Mouse (Mus musculus) ovary, postnatal 14 days (tissue): Measurements from ENCODE around the gene Braf.
"Not testable (repeated sequence)": the region's sequence is repeated elsewhere in the genome, so short reads cannot be mapped to it uniquely, and the experiment has no call there.

Experiments used
- DNase-seq: peaks from one replicate; pipeline ENCODE4 v3.0.0; 2022; ENCODE audit warnings: low spot score

Gene Braf

DNA sequence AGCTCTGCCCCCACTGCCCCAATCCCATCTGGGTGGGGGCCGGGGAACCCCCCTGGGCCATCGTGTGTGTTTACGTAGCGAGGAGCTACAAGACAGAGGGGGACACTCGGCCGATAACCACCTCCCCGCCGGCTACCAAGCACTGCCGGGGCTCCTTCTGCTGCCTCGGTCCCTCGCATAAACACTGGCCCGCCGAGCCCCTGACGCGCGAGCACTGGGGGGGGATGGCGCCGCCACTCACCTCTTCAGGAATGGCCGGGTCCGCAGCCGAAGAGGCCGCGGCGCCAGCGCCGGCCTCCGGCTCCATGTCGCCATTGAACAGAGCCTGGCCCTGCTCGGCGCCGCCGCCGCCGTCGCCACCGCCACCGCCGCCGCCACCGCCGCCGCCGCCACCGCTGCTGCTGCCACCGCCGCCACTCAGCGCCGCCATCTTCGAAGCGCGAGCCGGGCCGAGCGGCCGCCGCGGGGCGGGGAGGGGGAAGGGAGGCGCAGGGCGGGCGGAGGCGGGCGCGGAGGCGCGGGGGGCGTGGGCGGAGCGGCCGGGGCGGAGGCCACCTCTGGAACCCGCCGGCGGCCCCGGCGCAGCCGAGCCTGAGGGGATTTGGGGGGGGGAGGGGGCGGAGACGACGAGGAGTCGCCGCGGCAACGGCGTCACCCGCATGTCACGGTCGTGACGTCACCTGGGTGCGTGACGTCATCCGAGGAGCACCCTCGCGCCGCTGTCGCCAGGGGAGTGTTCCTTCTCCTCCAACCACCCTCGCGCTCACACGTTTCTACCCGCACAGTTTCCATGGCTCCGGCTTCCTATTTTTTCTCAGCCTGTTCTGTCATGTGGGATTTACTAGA lies at the start of gene Braf:
Braf (minus strand) TSS at position 598 of the 846 bp plus-strand sequence.
- peak; percentile 71 for DNase-seq

DNA sequence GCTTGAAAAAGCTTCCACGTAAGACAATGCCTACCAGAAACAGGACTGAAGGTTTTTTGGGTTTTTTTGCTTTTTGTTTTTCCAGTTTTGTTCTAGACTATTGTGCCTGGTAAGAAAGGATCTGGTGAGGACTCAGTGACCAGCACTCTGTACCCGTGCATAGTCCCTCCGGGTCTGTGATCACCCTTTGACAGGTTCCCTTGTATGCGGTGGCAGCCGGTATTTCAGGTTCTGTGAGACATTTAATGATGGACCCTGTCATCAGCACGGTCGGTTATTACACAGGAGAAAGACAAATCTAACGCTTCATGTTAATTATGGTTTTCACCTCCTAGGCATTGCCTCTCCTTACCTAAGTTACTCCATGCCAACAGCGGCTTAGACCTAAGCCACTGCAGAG lies 49.8 kb upstream of the Braf start:
- no peak for DNase-seq

DNA sequence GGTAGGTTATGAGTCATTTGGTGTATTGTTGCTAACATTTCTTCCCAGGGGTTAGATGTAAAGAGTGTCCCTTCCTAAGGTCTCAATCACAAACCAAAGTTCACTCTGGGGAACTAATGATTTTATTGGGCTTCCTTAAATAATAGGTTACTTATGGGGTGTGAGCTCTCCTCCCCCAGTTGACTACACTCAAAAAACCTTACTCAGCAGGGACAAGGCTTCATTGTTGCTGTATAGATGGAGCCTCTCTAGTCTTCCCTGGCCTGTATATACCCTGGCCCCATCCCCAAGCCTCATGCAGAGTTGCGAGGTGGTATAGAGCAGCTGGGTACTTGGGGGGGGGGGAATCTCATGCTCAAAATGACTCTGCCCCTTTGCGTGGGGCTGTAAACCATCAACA lies 32.0 kb upstream of the Braf start:
- no peak for DNase-seq

DNA sequence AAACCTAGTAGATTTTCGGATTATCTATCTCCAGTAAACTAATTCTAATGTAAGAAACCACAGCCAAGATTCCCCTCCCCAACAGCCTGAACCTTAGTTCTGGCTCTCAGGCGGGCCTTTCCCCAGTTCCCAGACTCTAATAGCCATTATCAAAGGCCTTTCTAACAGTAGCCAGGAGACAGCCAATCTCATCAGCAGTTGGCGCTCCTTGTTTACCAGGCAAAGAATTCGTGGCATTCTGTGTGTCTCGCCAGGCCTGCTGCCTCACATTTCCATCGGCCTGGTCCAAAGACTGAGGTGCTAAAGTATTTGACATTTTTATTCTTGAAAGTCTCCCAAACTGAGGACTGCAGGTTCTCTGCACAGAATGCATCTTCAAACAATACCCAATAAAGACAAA lies 24.6 kb upstream of the Braf start:
- no peak for DNase-seq

DNA sequence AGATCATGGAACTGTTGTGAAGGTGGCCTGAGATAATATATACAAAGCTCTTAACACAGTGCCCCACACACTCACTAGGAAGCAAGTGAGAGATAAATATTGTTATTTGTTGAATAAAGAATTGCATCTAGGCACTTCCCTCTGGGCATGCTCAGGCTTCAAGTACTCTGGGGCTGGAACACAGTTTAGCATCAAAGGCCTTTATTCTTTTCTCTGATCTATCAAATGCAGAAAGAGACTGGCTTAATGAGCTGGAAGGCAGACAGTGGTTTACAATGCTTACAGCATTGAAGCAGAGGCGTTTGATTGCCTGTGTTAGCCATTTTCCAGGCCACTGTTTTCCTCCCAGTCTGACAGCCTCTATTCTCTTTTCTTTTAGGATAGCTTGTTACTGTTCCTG lies 21.8 kb upstream of the Braf start:
- DNase-seq = no peak

DNA sequence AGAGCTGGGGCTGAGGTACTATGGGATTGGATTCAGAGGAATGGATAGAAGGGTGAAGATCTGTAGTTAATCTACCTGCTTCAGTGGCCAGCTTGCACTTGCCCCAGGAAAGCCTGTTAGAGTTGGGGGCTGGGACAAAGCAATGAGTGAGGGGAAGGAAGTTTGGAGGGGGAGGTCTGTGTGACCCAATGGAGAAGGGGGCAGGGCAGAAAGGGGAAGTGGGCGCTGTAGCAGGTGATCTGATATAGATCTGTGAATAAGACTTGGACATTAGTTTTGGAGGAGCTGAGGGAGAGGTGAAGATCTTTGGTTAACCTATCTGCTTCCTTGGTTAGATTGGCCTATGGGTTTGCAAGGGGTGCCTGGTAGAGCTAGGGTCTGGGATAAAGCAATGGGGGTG lies 20.2 kb upstream of the Braf start:
- DNase-seq = no peak

DNA sequence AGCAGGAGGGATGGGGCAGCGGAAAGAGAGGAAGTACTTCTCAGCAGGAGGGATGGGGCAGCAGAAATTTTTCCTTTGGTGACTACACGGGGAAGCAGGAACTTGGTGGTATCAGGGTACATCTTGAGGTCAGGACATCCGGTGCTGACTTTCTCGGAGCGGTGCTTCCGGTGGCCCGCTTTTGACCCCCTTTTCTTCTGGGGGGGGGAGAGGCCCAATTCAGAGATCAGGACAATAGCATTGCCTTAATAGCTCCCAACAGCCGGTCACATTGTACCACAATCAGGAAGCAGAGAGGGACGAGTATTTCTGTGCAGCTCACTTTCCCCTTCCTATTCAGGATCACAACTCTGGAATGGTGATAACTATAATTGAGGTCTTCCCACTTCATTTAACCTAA lies 14.4 kb upstream of the Braf start:
- DNase-seq = not testable (repeated sequence)

DNA sequence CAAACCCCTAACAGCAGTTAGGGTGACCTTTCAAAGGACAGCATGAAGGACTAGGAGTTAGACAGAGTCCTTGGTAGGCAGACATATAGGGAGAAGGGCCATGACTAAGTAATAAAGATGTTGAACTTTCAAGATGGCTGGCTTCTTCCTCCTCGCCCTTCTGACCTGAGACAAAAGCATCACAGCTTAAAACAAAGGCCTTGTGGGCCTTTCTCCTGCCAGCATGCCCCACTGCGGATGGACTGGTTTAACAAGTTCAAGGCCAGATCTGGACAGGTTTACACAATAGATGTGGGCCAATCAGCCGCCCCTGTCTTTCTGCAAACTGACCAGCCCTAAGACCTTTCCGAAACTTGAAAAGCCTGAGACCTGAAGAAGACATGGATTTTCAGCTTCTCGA lies 2.8 kb upstream of the Braf start:
- DNase-seq = no peak

DNA sequence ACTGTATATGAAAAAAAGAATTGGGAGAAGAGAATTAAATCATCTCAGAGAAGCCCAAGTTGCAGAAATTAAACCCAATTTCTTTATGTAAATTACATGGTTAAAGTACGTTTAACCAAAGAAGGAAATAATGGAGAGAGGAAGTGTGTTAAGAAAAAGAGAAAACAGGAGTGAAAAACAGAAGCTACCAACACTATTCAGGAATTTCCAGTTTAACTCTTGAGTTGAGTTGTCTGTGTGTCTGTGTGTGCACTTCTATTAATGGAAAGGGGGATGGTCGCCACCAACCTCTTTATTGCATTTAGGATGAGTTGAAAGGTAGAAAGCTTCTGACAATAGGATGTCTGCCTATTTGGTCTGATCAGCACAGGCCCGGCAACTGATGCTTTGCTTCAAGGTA lies 886 bp upstream of the Braf start:
- DNase-seq = no peak

DNA sequence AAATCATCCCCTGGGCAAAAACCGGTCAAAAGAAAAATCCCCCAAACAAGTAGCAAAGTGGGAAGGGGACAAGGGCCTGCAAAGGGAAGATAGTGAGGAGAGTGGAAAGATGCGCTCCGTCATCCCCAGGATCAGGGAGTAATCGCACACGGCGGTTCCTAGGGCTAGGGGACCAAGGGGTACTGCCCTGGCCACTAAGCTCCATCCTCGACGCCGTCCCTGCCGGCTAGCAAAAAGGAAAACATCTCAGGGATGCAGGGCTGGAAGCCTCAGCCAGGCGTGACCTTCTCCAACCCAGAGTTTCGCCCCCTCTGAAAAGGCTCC lies 759 bp downstream of the Braf start:
- peak; percentile 27 for DNase-seq

DNA sequence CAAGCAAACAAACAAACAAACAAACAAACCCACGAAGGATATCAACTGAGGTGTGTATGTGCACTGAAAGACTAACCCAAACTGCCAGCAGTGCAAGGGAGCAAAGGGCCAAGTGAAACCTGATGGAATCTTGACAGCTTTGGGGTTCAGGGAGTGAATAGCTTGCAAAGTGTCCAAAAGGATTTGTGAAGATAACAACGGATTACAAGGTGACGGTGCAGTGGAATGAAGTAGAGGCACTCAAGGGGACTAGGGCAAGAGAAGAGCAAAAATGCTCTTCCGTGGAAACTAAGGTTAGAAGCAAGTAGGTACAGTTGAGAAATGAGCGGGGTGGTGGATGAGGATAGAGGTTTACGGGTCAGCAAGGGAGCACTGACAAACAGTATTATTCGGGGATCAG lies 1.2 kb downstream of the Braf start:
- no peak for DNase-seq

DNA sequence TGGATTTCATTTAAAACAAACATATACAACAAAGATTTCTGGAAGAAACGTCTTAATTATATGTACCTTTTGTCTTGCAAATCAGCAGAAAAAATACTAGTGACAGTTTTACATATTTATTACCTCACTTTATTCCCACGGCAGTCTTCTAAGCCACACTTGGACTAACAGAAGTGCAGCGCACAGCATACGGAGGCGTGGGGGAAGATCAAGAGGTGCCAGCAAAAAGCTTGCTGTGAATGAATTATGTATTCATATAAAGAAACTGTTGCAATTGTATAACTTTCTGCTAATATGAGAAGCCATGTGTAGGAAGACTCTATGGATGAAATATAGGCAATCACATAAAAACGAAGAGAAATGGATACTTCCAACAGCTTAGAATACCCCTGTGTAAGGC lies 6.7 kb downstream of the Braf start:
- DNase-seq = no peak

DNA sequence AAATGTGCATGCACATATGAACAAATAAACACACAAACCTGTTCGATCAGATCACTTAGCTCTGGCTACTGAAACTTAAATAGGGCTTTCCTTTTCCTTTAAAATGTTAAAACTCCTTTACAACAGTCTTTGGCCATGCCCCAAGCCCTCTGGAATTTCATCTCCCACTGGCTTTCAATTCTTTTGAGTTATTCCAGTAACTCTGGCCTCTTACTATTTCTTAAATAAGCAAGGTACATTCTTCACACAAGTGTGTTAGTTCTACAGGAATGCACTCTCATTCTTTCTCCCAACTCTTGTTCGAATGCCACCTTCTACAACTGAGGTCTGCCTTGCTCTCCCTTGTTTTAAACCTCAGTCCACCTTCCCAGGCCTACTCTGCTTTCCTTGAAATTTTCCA lies 8.2 kb downstream of the Braf start:
- no peak for DNase-seq

DNA sequence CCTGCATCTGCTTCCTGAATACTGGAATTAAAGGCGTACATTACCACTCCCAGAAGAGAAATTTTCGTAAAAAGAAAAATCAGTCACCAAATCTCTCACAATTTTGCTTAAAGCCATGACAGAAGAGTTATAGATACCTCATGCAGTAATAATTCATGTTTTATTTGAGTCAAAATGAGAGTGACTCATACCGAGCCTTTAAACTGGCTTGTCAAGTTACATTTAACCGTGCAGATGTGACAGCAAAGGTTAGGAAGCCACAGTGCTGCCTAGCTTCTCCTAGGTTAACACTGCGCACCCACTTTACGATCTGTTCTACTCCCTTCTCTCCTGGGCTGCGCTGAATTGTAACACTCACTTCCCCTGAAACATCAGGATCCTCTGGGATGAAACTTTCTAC lies 10.9 kb downstream of the Braf start:
- DNase-seq = no peak

DNA sequence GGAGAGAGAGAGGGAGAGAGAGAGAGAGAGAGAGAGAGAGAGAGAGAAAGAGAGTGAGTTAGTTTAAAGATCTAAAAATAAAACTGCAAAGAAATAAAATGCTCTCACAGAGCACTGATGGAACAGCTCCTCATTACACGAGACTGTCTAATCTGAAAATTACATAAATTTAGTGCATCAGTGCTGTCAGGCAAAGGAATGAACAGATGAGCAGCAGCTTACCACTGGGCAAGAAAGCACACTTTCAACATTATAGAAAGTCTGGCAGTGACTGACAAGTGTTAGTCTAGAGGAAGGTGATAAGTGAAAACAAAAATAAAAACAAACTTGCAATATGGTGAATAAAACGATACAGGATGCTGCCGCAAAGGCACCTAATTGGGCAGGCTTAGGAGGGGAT lies 11.9 kb downstream of the Braf start:
- DNase-seq = no peak

DNA sequence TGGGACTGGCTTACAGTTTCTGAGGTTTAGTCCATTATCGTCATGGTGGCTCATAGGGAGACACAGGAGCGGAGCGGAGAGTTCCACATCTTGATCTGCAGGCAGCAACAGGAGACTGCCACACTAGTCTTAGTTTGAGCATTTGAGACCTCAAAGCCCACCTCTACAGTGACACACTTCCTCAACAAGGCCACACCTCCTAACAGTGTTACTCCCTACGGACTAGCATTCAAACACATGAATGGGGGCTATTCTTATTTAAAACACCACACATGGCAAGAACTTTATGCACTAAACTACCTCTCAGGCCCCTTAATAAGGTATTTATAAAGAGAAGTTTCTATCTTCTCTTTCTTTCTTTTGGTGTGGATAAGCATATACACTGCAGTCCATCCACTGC lies 19.6 kb downstream of the Braf start:
- no peak for DNase-seq

DNA sequence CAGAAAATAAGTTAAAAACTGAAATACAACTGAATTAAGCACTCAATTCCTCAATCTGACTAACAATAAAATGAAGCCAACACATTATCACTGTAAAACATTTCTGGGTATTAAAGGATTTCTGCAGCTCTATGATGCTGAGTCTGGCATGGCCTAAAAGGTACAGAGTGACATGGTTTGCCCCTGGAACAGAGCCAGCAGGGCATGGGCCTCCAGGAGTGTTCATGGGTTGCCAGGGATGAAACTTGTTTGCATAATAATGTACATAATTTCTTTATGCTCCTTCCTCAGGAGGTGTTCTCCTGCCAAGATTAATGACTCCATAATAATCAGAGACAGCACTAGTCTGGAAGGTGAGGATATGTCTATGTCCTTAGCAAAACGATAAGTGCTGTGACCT lies 32.1 kb downstream of the Braf start:
- DNase-seq = no peak

DNA sequence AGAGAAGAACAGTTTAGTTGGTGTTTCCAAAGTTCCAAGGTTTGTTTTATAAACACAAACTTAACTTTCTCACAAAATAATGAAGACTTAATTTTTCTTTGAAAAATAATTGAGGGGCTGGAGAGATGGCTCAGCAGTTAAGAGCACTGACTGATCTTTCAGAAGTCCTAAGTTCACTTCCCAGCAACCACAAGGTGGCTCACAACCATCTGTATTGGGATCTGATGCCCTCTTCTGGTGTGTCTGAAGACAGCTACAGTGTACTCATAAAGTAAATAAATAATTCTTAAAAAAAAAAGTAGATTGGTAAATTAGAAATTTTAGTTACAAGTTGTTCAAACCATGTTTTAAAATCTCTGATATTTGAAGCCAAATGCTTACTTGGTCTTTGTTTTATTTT lies 38.4 kb downstream of the Braf start:
- DNase-seq = not testable (repeated sequence)

DNA sequence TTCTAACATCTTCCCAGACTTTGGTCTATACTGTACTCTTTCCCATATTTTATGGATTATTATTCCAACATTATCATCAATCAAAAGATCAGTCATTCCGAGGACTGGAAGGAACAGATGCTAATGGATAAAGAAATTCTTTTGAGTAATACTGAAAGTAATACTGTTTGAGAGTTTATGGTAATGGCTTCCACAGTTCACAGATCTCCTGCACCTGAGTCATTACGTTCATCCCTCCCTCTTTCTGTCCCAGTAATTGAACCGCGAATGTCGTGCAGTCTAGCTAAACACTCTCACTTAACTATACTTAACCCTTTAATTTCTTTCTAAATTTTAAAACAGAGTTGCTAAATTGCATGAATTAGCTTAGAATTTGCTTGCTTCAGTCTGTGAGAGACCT lies 43.5 kb downstream of the Braf start:
- no peak for DNase-seq

DNA sequence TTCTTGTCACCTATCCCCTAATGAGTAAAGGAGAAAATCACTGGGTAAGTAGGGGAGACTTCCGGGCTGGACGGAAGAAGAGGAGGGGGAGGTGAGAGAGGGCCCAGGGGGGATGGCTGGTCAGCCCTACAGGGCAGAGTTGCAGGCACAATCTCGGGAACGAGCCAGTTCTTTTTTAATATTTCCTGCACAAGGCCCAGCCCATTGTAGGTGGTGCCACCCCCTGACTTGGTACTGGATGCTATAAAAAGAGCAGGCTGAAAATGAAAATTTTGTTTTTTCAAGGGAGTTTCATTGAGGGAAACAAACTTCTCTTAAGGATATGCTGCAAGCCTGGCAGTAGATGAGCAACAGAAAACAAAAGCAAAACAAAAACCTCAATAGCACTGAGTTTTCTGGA lies 44.7 kb downstream of the Braf start:
- DNase-seq = no peak

DNA sequence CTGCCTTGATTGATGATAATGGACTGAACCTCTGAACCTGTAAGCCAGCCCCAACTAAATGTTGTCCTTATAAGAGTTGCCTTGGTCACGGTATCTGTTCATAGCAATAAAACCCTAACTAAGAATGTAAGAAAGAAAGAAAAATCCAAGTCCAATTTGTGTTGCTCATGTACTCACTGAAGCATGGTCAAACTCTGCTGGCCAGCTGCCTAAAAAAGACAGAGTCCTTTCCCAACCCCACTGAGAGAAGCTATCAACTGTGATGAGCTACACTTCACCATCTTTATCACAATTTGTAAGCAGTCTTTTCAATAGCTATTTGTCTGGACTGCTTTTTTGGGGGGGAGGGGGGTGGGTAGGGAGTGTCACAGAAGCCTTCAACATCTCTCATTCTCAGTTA lies 47.0 kb downstream of the Braf start:
- DNase-seq = no peak

DNA sequence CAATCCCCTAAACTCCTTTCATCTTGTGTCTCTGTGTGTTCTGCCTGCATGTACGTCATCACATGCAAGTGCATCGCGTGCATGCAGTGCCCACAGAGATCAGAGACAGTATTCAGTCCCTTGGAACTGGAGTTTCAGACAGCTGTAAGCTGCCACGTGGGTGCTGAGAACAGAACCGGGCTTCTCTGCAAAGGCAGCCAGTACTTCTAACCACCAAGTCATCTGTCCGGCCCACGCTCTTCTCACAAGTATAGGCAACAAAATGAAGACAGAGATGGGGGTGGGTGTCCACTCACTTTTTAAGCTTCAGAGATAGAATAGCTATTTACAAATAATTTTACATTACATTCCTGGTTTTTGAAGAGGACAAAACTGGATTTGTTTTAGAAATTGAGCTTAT lies 50.2 kb downstream of the Braf start:
- no peak for DNase-seq

DNA sequence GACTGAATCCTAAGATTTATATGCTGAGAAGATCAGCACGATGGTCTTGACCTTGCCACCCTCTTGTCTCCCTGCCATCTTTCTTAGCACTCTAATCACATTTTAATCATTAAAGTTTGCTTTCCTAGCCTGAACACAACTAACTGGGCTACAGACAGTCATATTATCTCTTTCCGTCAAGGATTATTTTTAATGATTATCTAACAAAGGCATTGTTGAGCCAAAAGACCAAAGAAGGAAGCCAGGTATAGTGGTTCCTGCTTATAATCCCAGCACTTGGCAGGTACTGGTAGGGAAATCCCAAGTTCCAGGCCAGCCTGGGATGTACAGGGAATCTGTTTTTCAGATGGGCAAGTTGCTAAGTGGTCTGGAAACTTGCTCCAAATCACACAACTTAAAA lies 114.0 kb downstream of the Braf start:
- no peak for DNase-seq

DNA sequence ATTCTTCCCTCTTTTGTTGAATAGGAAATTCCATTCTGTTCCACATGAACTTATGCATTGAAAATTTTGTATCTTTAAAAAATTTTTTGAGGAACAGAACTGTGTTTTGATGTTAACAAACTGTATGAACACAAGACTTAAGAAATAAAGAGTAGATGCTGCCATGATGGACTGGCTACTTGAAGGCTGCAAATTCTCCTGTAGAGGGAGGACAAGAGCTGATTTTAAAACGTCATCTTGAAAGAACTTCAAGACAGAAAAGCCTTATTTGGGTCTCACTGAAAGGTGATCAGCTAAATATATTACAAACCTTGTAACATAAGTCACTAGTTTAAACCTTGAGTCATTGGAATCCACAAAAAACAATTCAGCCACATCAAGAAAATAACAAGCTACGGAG lies 115.1 kb downstream of the Braf start:
- no peak for DNase-seq

DNA sequence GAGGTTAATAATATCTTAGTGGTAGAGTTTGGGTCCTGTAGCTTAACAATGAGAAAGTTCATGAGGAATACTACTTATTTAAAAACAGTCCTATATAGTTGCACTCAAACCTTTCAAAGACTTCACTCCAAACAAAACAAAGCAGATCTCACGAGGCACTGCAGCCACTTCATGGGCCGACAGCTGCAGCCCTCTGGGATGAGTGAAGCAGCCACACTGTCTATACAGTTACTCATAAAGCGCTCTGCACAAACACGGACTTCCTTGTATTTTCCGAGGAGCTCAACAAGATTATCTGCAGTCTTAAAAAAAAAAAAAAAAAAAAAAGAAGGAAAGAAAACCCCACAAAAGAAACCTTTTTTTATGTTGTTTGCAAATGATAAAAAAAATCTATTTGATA lies 117.9 kb downstream of the Braf start:
- DNase-seq = no peak
